Mouse (Mus musculus) liver, postnatal 0 days (tissue): Measurements from ENCODE around the gene Napsa.

Source experiments
- CTCF ChIP-seq: sonication (generic); IDR thresholded peaks from 2 replicates; pipeline ENCODE4 v1.5.1; 2016; ENCODE audit warnings: antibody characterized with exemption, low read depth
- EP300 ChIP-seq: IDR thresholded peaks from 2 replicates; pipeline ENCODE4 v1.6.1; 2016; ENCODE audit warnings: antibody characterized with exemption, low read depth, mild to moderate bottlenecking

DNA sequence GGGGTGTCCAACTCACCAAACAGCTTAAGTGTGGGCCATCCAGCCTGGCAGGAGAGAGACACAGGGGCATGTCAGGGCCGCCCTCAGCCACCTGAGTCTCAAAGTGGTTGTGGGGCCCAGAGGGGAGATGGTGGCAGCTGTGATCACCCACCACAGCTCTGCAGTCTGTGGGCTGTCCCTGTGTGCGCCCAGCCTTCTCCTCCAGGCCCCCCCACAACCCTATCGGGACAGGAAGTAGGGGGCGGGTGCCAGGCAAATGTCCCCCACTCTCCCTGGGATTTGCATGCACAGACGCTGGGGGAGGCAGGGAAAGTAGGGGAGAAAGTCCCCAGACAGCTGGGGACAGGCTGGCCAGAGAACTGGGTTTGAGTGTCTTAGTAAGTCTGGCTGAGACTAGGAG, 41.0 kb upstream of the Napsa start:
- TF ChIP-seq CTCF: no peak
- no peak for TF ChIP-seq EP300
